Mouse (Mus musculus) CD4-positive, CD25-positive, alpha-beta regulatory T cell, adult 9 weeks (primary cell): ENCODE measurements around the gene Alg13. TPM values are rescaled to one million over a fixed set of nuclear protein-coding genes. Genes with fewer than 3 reads are reported as not detected.

Experiments
- polyA plus RNA-seq: library from polyadenylated mRNA; unstranded; fragments of 100-300 nt; shearing (Covaris generic); gene quantifications from one replicate; pipeline ENCODE4 v1.2.1, GENCODE M21; 2017

Alg13 gene
- polyA plus RNA-seq = 9.3 TPM

DNA sequence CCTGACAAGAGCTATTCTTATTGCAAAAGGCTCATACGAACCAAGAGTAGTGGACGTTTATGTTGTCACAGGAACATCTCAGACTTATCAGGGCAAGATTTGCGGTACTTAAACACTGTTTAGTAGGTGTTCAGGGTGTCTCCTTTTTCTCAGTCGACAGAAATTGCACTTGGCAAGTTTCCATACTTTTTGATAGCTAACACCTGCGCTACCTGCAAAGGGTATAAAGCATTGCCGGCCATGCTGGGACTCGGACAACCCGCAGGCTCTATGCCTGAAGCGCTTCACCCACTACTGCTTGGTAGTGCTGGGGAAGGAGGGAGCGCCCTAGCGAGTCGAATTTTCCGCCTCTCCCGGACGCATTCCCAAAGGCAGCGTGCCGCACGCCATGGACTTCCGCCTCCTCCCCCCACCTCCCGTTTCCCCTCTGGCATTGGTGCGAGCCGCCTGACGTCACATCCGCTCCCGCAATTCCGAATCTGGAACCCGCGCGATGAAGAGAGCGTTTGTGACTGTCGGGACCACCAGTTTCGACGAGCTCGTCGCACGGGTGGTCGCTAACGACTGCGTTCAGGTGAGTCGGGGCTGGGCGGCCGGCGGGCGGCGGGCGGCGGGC lies at the start of gene Alg13:
Gene Alg13, plus strand, starts transcription at position 257 of the 616 bp plus-strand sequence.

Other genes with a start within 250 kb of the Alg13 start
- not detected for gene A730046J19Rik, start 164.1 kb upstream of the Alg13 start, polyA plus RNA-seq
- not detected for gene Trpc5os, start 138.8 kb downstream of the Alg13 start, polyA plus RNA-seq